Mouse (Mus musculus): ENCODE data around the gene Ankrd54. TPM values are rescaled to one million over a fixed set of nuclear protein-coding genes. Genes with fewer than 3 reads are reported as not detected.
"Not testable (repeated sequence)": the region's sequence is repeated elsewhere in the genome, so short reads cannot be mapped to it uniquely, and the experiment has no call there.

Ankrd54 gene
- total and polyA plus RNA-seq, 3 experiments = 20.1 to 101 (median 27.2) TPM

DNA sequence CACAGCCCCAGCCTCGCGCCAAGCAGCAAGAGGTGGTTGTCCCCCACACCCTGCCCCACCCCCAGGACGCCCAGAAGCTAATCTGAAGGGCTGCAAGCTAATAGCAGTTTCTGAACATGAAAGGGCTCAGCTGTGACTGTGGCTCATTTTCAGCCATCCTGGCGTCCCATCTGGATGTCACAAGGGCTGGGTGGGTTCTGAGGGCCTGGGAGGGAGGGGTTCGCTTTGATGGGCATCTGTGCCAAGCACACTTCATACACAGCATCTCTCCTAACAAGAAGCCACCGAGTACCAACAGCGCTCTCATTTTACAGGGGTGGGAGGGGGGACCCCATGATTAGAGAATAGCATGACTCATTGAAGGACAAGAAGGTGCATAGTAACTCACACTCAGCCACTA lies 49.3 kb downstream of the Ankrd54 start:
- DNase-seq = no peak

DNA sequence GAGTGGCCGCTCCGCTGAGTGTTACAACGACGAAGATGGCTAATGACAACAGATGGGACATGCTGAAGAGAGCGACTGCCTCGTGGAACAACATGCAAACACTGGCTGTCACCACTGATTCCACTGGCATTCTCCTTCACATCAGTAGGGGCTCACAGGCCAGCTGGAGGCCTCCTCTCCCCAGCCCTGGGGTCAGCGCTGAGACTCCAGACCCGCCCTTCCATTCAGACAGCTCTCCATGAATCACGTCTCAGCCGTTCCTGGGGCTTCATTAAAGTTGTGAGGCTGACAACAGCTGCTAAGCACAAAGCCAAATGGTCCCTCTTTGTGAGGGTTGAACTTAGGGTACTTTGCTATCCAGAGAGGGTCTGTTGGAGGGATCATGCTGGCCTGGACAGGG lies 51.1 kb downstream of the Ankrd54 start:
- no peak for DNase-seq

- DNase-seq = no peak
Observed at GRCm38 (mm10) chr15:79009734-79010133, 53.0 kb downstream of the Ankrd54 start.

GRCm38 (mm10) chr15:79007836-79008235 lies 54.9 kb downstream of the Ankrd54 start:
- DNase-seq = not testable (repeated sequence)

DNA sequence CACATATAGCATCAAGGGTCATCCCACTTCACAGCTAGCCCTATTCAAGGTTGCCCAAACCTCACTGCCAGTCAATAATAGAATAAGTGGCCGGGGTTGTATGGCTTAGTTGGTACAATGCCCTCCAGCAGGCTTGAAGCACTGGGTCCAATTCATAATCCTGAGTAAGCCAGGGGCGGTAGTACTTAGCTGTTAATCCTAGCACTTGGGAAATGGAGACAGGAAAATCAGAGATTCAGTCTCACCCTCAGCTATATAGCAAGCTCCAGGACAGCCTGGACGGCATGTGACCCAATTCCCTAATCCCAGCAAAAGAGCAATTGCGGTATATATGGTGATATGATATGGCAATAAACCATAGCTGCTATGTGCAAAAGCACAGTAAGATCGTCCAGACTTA lies 55.6 kb downstream of the Ankrd54 start:
- no peak for DNase-seq

- DNase-seq = no peak
Observed at GRCm38 (mm10) chr15:79006638-79007037, 56.1 kb downstream of the Ankrd54 start.

DNA sequence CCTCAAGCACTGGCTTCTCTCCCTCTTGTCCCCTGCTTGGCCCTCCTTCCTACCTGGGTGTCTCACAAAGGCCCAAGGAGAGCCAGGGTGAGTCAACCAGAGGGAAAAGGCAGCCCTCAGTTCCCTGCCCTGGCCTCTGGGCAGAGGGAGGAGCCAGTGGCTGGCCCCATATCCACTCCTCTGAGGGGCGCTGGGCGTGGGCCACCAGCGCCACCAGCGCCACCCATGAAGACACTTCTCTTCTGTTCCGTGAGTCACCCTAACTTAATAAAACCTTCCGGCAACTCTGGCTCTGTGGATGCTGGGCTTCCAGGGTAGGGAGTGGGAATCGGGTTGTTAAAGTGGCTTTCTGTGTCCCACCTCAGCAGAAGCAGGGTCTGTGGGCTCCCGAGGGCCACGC lies 57.1 kb downstream of the Ankrd54 start:
- DNase-seq = no peak

Other genes with a start within 250 kb of the Ankrd54 start
- 10 to 100 TPM; 36.9 to 57.2 TPM for gene Cdc42ep1, start 220.3 kb downstream of the Ankrd54 start, total RNA-seq (2021)
- gene Cdc42ep1, start 220.3 kb downstream of the Ankrd54 start, polyA plus RNA-seq (2012; rRNA removed) = 100 and 122 TPM in 2 replicates
- gene Lgals2, start 207.4 kb downstream of the Ankrd54 start, total RNA-seq (2021) = 1 to 10 TPM in 1 of 2 experiments, under 1 TPM in 1; 0.52 to 1.8 TPM
- 0.73 and 0.74 TPM in 2 replicates for gene Lgals2, start 207.4 kb downstream of the Ankrd54 start, polyA plus RNA-seq (2012; rRNA removed)
- 10 to 100 TPM; 51.9 to 56.2 TPM for gene Gga1, start 185.7 kb downstream of the Ankrd54 start, total RNA-seq (2021)
- gene Gga1, start 185.7 kb downstream of the Ankrd54 start, polyA plus RNA-seq (2012; rRNA removed) = 138 and 147 TPM in 2 replicates
- gene Gm49510, start 163.2 kb downstream of the Ankrd54 start, total RNA-seq (2021) = not detected
- not detected in 2 replicates for gene Gm49510, start 163.2 kb downstream of the Ankrd54 start, polyA plus RNA-seq (2012; rRNA removed)
- 10 to 100 TPM in 1 of 2 experiments, 1 to 10 TPM in 1; 4.6 to 11.0 TPM for gene Sh3bp1, start 163.1 kb downstream of the Ankrd54 start, total RNA-seq (2021)
- gene Sh3bp1, start 163.1 kb downstream of the Ankrd54 start, polyA plus RNA-seq (2012; rRNA removed) = 54.1 and 60.0 TPM in 2 replicates
- 1 to 10 TPM; 2.4 to 5.7 TPM for gene Pdxp, start 149.0 kb downstream of the Ankrd54 start, total RNA-seq (2021)
- gene Pdxp, start 149.0 kb downstream of the Ankrd54 start, polyA plus RNA-seq (2012; rRNA removed) = 18.8 and 30.1 TPM in 2 replicates
- gene Lgals1, start 136.2 kb downstream of the Ankrd54 start, total RNA-seq (2021) = 100 to 1,000 TPM; 386 to 613 TPM
- 341 and 382 TPM in 2 replicates for gene Lgals1, start 136.2 kb downstream of the Ankrd54 start, polyA plus RNA-seq (2012; rRNA removed)
- 10 to 100 TPM; 42.0 to 57.2 TPM for gene Nol12, start 128.0 kb downstream of the Ankrd54 start, total RNA-seq (2021)
- 21.3 and 22.5 TPM in 2 replicates for gene Nol12, start 128.0 kb downstream of the Ankrd54 start, polyA plus RNA-seq (2012; rRNA removed)
- 100 to 1,000 TPM in 1 of 2 experiments, 10 to 100 TPM in 1; 93.7 to 129 TPM for gene Triobp, start 115.2 kb downstream of the Ankrd54 start, total RNA-seq (2021)
- gene Triobp, start 115.2 kb downstream of the Ankrd54 start, polyA plus RNA-seq (2012; rRNA removed) = 101 and 134 TPM in 2 replicates
- gene H1f0, start 34.4 kb downstream of the Ankrd54 start, total RNA-seq (2021) = 100 to 1,000 TPM in 1 of 2 experiments, 10 to 100 TPM in 1; 94.6 to 204 TPM
- 109 and 135 TPM in 2 replicates for gene H1f0, start 34.4 kb downstream of the Ankrd54 start, polyA plus RNA-seq (2012; rRNA removed)
- under 1 TPM in 1 of 2 experiments, not detected in 1; 0.28 TPM for gene Galr3, start 21.0 kb downstream of the Ankrd54 start, total RNA-seq (2021)
- gene Galr3, start 21.0 kb downstream of the Ankrd54 start, polyA plus RNA-seq (2012; rRNA removed) = 1.4 and 4.2 TPM in 2 replicates
- 100 to 1,000 TPM; 136 to 160 TPM for gene Eif3l, start 12.3 kb upstream of the Ankrd54 start, total RNA-seq (2021)
- 94.1 and 119 TPM in 2 replicates for gene Eif3l, start 12.3 kb upstream of the Ankrd54 start, polyA plus RNA-seq (2012; rRNA removed)
- gene Micall1, start 46.0 kb upstream of the Ankrd54 start, total RNA-seq (2021) = 10 to 100 TPM; 36.5 to 49.5 TPM
- 61.7 and 65.0 TPM in 2 replicates for gene Micall1, start 46.0 kb upstream of the Ankrd54 start, polyA plus RNA-seq (2012; rRNA removed)
- gene Polr2f, start 78.1 kb upstream of the Ankrd54 start, total RNA-seq (2021) = 100 to 1,000 TPM in 1 of 2 experiments, 10 to 100 TPM in 1; 92.8 to 151 TPM
- gene Polr2f, start 78.1 kb upstream of the Ankrd54 start, polyA plus RNA-seq (2012; rRNA removed) = 48.1 and 48.3 TPM in 2 replicates
- 1 to 10 TPM; 5.2 to 9.9 TPM for gene 1700088E04Rik, start 78.4 kb upstream of the Ankrd54 start, total RNA-seq (2021)
- gene 1700088E04Rik, start 78.4 kb upstream of the Ankrd54 start, polyA plus RNA-seq (2012; rRNA removed) = 8.1 and 10.8 TPM in 2 replicates
- gene Sox10, start 102.3 kb upstream of the Ankrd54 start, total RNA-seq (2021) = 1 to 10 TPM in 1 of 2 experiments, under 1 TPM in 1; 0.89 to 2.5 TPM
- 3.9 and 5.5 TPM in 2 replicates for gene Sox10, start 102.3 kb upstream of the Ankrd54 start, polyA plus RNA-seq (2012; rRNA removed)
- 10 to 100 TPM; 14.6 to 18.5 TPM for gene Pick1, start 166.3 kb upstream of the Ankrd54 start, total RNA-seq (2021)
- 17.4 and 19.7 TPM in 2 replicates for gene Pick1, start 166.3 kb upstream of the Ankrd54 start, polyA plus RNA-seq (2012; rRNA removed)
- not detected for gene Gm49486, start 166.5 kb upstream of the Ankrd54 start, total RNA-seq (2021)
- gene Gm49486, start 166.5 kb upstream of the Ankrd54 start, polyA plus RNA-seq (2012; rRNA removed) = not detected in 2 replicates
- gene Slc16a8, start 191.9 kb upstream of the Ankrd54 start, total RNA-seq (2021) = not detected
- 0.07 and 0.61 TPM in 2 replicates for gene Slc16a8, start 191.9 kb upstream of the Ankrd54 start, polyA plus RNA-seq (2012; rRNA removed)
- gene Baiap2l2, start 222.6 kb upstream of the Ankrd54 start, total RNA-seq (2021) = under 1 TPM in 1 of 2 experiments, not detected in 1; 0.24 TPM
- 1.5 and 8.5 TPM in 2 replicates for gene Baiap2l2, start 222.6 kb upstream of the Ankrd54 start, polyA plus RNA-seq (2012; rRNA removed)

Data from adrenal gland, adult 2 months (tissue).